Mouse (Mus musculus) cerebellum, adult 2 months (tissue): ENCODE data around the gene Caly.

Source experiments
- CTCF ChIP-seq: fragments of 200-500 bp; IDR thresholded peaks from 2 replicates; pipeline ENCODE4 v1.5.1; 2011; ENCODE audit warnings: low read depth, mild to moderate bottlenecking, control low read depth, low read length, moderate library complexity, borderline replicate concordance; ENCODE audit not compliant: insufficient read depth
- POLR2A ChIP-seq: fragments of 200-500 bp; IDR thresholded peaks from 2 replicates; pipeline ENCODE4 v1.6.1; 2011; ENCODE audit warnings: low read length, control low read depth, borderline replicate concordance; ENCODE audit not compliant: insufficient read depth

- TF ChIP-seq POLR2A: no peak
- no peak for TF ChIP-seq CTCF
These were observed 39.6 kb downstream of the Caly start for GRCm38 (mm10) chr7:140042728-140043127.
